Mouse (Mus musculus) embryonic fibroblast, embryonic 13.5 days (primary cell): ENCODE results near the gene Asb2.

Experiments used
- CTCF ChIP-seq: IDR thresholded peaks from 2 replicates; pipeline ENCODE4 v1.5.1; 2011; ENCODE audit warnings: mild to moderate bottlenecking, control low read depth, low read length, moderate library complexity, borderline replicate concordance; ENCODE audit not compliant: insufficient read depth
- POLR2A ChIP-seq: IDR thresholded peaks from 2 replicates; pipeline ENCODE4 v1.6.1; 2011; ENCODE audit warnings: low read depth, mild to moderate bottlenecking, control low read depth, low read length, moderate library complexity

- TF ChIP-seq CTCF (no peak), POLR2A (no peak)
Observed at GRCm38 (mm10) chr12:103332879-103333278, 22.9 kb downstream of the Asb2 start.
